Mouse (Mus musculus): ENCODE measurements around the gene Rmi2. TPM values are rescaled to one million over a fixed set of nuclear protein-coding genes. Genes with fewer than 3 reads are reported as not detected.

The Rmi2 gene
- total RNA-seq, 1 experiment from 2014 or later: 1.7 TPM

DNA sequence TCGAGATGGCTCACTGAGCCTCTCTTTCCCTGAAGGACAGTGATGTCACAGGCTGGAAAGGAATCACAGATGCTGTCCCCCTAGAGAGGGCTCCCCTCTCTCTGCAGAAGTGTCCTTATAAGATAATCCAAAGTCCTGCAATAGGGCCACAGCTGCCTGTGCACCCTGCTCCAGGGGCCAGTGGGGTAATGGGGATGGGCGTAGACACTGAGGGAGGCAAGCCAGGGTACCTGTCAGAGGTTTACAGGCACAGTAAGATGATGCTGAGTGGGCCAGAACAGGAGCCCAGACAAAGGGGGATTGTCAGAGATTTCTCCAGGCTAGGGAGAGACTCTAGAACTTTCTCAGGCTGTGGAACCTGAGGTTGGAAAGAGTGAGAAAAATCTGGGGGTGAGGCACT, 32.6 kb downstream of the Rmi2 start:
- DNase-seq: no peak

DNA sequence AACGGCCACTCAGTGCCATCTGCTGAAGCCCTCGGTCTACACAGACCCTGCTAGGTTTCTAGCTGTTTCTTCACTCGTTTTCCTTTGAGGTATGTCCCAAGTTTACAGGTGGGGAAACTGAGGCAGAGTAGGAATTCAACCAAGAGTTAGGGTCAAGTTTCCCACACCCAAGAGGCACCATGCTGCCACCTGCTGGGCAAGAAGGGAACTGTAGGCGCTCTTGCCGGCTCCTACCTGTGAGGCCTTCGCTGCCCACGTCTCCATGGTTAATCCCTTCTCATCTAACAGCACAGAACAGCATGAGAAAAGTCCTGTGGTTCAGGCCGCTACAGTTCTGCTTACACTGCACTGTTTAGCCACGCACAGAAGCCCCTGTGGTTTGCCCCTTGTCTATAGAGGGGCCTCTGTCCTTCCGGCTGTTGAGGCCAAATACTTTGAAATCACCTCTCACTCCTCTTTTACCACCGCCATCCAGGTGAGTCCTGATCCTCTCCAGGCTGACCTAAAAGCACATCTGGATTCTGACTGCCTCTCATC, 33.1 kb downstream of the Rmi2 start:
- DNase-seq: peak; percentile 66

DNA sequence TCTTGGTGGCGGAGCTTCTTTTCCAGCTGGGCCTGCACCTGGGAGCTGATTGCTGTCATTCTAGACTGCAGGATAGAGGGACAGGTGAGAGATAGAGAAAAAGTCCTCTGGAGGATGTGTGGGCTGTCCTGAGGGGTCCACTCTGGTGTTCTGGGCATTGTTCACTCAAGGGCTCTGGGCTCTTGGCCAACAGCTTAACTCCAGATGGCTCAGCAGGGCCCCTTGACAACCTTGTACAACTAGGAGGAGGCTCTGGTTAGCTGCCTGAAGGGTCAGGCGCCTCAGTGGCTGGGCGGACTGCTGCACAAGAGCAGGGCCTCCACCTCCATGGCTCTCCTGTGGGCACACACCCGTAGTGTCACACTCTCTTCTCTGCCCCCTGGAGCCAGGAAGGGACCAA, 36.1 kb downstream of the Rmi2 start:
- no peak for DNase-seq

DNA sequence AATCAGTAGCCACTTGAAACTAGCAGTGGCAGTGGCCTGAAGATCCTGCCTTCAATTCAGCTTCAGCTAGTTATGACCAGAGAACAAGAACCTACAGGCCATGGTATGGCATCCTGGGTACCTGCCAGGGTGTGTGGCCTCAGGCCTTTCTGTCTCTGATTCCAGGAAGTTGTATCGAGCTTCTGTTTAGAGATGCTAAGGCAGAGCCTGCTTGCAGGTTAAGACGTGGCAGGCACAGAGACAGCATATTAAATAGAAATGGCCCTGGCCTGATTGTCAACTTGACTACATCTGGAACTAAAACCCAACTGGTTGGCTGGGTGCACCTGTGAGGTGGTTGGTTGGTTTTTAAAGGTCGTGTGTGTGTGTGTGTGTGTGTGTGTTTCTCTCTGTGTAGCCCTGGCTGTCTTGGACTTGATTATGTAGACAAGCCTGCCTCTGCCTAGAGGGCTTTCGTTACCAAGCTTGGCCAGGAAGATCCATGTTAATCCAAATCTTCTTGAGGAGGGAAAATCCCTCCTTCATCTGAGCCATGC, 38.0 kb downstream of the Rmi2 start:
- no peak for DNase-seq

DNA sequence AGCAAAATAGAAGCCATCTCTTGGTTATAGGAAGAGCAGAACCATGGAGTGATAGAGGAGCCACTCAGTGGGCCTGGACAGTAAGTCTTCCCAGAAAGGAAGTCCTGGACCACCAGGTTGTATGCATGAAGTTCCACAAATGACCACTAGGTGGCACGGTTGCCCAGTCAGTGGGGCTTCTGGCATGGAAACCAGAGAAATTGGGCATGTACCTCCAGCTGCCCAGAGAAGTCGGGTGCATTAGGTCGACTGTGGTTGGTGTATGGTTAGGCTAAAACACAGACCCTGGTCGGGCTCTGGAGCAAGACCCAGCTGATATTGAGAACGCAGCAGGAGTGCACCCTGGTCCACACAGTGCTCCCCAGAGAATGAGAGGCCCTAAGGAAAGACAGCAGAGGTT, 38.8 kb downstream of the Rmi2 start:
- peak; percentile 80 for DNase-seq

DNA sequence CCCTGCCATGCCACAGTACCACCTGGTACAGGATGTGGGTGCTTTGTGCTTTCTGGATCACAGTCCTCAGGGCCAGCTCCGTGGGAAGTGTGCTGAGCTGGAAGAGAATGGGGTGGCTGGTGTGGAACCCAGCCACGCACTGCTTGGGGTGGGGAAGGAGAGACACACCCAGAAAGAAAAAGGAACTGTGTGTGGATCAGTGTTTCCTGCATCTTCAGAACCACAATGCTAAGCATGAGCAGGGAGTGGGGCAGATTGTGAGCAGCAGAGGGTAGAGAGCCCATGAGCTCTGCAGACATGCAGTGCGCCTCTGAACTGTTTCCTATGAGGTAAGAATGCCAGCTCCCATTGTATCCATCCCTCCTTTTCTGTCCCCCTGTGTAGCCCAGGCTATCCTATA, 43.4 kb downstream of the Rmi2 start:
- no peak for DNase-seq

DNA sequence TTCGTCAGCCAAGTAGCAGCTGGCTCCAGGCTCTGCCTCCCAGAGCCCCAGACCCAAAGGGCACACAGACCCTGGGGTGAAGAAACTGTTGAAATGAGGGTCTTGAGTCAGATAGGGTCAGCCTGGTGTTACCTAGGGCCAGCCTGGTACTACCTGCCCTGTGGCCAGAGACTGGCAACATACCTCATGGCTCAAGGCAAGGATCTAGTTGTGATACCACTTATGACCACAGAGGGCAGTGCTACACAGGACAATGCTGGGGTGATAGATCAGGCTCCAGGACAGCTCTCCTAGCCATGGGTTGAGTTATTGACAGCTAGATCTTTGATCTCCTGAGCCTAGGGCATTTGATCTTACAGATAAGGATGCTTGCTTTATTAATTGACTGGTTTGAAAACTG, 44.6 kb downstream of the Rmi2 start:
- DNase-seq: peak; percentile 48

DNA sequence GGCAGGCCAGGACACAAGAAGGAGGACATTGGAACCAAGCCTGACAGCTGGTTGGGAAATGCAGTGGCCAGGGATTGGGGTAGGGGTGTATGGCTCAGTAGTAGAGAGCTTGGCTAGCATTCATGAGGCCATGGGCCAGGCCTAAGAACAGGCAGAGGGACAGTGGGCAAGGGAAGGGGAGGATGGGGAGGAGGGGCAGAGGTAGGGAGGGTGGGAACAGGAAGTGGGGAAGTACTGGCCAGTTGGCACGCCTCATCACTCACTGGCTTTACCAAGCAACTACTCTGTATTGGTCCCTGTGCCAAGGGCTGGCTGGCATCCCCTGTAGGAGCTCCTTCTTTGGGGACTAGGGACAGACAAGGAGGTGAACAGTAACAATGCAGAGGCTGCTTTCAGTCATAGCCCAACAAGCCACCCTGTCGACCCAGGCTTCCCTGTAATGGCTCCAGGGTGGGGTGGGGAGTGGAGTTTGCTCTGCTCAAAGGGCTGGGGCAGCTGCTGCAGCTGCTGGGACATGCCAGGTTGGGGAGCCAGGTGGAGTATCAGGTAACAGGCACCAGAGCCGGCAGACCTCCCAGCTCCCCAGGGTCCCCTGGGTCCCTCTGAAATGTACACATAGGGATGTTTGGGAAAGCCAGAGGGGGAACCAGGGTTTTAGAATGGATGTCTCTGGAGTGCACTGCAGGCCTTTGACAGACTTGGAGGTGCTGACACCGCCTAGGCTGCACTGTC, 46.5 kb downstream of the Rmi2 start:
- DNase-seq: peak; percentile 36

DNA sequence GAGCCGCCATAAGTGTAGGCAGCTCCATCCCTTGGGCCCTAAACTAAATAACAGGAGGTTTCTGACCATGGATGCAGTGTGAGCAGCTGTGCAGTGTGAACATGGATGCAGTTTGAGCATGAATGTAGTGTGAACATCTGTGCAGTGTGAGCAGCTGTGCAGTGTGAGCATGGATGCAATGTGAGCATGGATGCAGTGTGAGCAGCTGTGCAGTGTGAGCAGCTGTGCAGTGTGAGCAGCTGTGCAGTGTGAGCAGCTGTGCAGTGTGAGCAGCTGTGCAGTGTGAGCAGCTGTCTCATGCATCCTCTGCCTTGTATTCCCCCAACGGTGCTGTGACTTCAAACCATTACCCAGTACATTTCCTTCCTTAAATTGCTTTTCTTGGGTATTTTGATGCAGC, 52.6 kb downstream of the Rmi2 start:
- DNase-seq: no peak

DNA sequence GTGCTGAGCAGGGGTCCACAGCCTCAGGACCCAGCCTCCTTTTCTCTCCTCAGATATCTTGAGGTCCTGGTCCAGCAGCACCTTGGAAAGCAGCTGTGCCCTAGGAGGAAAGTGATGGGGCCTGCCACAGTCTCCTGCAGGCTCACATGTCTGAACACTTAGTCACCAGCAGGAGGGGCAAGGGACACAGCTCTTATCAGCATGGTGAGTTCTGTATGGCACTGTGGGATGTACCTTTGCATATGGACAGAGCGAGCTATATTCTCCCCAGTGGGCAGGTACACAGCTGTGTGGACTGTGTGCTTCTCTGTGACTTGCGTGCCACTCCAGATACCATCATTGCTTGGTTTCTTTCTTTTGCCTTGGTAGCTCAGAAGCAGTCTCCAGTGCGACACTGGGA, 55.5 kb downstream of the Rmi2 start:
- DNase-seq: no peak

DNA sequence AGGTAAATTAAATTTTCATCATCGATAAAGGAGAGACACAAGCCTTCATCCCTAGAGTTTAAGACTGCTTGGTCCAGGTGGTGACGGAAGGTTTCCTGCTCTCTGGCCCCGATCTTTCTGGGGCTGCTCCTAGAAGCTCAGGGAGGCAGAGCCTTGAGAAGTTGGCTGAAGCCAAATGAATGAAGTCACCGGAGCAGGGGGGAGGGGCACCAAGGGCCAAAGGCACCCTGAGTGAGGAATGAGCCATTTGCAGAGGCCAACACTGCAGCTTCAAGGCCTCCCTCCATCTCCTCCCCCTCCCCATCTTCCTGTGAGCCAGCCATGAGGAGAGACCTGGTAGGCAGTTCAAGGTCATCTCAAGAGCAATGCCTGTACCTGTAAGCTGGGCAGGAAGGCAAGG, 58.3 kb downstream of the Rmi2 start:
- DNase-seq: peak; percentile 73

DNA sequence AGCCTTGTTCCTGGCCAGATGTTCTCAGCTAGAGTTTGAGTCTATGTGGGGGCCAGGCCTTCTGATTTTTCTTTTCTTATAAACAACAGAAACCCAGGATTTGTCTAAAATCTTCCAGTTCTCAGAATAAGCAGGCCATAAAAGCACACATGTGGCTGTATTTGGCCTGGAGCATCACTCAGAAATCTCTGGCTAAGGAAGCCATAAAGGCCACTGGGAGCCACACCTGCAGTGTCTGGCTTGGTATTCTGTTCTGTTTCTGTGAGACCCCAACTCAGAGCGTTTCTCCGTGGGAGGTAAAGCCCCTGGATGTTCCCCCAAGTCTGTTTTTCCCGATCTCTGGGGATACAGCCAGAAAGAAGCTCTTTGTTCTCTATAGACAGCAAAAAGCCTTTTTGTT, 61.0 kb downstream of the Rmi2 start:
- no peak for DNase-seq

DNA sequence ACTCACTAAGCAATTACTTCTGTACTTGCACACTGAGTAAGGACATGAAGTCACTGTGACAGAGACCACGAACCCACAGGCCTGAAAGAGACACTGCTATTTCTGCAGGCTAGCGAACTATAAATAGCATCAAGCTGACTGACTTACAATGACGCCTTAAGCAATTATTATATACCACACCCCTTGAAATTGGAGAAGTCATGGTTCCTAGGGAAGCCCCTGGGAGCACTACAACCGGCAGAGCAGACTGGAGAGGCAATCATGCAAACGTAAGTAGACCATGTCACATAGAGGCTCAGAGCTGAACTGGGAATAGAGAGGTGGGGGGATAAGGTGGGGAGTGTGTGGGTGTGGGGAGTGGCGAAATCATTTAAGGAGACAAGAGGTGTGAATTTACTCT, 62.5 kb downstream of the Rmi2 start:
- DNase-seq: no peak

DNA sequence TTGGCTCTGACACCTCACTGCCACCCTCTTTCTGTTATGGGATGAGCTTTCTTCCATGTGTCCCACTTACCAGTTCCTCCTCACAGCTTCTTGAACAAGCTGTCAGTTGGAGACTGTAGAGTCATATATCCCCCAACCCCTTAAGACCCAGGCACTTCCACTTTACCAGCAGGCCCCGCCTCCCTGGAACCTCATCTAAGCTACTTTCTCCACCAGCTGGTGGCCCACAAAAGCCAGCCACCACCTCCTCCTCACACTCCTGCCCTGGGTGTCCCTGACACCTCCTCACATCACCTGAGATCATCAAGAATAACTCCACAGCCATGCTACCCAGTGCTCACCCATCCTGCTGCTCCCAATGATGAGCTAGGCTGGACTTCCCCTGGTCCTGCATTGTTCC, 65.9 kb downstream of the Rmi2 start:
- no peak for DNase-seq

DNA sequence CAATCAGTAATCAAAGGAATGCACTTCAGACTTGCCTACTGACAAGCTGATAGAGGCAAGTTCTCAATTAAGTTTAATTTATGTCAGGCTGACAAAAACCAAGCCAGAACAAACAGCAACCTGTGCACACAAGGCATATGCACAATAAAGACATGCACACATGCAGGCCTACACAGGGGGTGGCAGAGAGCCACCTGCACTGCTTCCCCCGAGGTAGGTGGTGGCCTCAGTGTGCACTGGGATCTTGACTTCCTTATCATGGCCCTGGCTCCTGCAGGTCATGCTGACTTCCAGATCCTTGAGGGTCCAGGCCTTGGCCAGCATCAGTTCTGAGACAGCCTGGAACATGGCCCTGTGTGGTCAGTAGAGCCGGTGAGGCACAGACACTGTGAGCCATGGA, 67.1 kb downstream of the Rmi2 start:
- no peak for DNase-seq

DNA sequence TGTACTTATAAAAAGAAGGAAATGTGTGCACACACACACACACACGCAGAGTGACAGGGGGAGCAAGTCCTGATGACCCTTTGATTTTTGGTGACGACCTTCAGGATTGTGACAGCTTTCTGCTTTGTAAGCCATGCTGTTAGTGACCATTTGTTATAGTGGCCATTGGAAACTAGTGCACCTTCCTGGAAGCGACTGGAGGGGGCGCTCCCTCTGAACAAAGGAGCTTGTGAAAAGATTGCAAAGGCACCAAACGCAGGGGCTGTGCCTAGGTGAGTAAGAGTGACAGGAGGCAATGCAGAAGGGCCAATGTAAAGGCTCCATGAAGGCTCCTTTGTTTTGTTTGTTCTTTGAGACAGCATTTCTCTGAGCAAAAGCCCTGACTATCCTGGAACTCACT, 68.0 kb downstream of the Rmi2 start:
- no peak for DNase-seq

DNA sequence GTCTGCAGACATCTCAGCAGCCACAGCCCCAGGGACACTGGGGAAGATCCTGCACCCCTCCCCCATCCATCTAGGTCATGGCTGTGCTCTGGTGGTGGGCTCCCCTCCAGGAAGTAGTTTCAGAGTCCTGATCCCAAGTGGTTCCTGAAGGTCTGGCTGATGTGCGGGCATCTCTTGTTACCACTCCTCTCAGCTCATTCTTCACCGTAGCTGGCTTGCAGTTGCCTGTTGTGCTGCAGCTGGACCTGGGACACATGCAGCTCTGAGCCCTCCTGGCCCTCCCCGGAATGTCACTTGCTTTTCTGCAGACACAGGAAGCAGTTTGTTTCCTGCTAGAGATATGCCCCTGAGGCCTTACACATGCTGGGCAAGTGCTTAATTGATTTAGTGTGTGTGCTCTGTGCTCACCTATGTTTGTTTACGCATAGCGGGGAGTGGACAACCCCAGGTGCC, 70.8 kb downstream of the Rmi2 start:
- no peak for DNase-seq

DNA sequence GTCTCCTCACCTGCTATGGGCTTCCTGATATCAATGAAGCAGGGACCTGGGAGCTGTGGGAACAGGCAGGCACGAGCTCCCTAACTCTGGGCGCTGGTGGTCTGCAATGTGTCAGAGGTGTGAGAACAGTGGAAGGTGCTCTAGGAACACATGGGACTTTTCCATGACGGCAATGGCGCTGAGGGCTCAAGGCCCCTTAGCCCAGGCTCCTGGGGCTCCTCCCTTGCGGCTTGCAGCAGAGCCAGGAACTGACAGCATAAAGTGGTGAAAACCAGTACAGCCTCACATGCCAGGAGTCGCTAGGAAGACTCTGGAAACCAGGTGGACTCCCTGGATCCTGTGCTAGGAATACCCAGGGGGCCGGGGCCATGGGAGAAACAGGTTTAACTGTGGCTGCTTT, 75.7 kb downstream of the Rmi2 start:
- peak; percentile 28 for DNase-seq

DNA sequence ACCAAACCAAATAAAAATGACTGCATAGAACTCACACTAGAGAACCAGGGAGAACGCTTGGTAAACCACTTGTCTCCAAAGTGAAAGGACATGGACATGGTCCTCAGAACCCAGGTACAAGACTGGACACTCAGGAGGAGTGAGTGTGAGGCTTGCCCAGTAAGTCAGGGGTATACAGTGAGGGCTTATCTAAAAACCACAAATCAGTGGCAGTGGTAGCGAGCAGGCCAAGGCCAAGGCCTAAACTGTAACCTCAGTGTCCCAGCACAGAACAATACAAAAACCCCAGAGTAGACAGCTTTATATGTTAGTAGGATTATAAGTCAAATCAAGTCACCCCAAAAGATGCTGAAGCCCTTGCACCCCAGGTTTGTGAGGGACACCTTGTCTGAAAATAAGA, 76.2 kb downstream of the Rmi2 start:
- DNase-seq: no peak

DNA sequence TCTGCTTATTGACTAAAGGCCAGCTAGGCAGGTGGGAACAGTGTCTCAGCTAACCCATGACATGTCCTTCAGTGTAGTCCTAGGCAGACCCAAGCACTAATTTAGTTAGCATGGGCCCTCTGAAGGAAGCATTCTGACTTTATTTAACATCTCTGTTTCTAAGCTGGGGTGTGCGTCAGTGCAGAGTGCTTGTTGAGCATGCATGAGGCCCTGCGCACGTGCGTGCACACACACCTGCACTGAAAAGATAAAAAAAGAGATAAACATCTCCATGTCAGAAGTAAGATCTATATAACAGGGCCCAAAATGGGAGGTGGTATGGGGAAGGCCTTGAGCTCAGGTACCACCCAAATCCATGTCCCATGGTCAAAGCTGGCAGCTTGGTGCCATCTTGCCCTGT, 80.2 kb downstream of the Rmi2 start:
- no peak for DNase-seq

DNA sequence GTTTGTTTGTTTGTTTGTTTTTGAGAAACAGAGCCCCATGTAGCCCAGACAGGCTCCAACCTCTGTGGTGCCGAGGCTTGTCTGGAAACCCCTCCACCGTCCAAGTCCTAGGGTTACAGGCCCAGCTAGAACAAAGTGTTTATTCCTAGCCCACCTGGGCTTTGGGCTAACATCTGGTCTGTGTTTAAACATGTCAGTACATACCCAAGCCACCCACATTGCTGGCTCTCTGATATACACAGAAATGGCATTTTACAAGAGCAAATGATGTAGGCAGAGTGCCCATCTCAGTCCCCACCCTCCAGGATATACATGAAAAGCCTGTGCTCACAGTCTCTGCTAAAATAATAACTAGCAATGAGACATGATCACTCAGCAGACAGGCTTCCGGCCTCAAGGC, 81.4 kb downstream of the Rmi2 start:
- DNase-seq: no peak

DNA sequence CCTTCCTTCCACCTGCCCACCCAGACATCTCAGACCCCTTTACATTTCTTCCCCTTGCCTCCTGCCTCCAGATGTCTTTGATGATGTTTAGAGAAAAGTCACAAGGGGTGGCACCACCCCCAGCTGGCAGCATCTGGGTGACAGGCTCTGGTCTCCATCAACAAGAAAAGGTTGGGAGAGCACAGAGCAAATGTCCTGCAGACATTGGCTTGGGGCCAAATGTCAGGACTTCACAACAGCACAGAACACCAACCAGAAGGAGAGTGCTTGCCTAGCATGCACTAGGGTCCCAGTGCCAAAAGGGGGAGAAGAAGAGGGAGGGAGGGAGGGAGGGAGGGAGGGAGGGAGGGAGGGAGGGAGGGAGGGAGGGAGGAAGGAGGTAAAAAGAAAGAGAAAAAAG, 85.0 kb downstream of the Rmi2 start:
- no peak for DNase-seq

DNA sequence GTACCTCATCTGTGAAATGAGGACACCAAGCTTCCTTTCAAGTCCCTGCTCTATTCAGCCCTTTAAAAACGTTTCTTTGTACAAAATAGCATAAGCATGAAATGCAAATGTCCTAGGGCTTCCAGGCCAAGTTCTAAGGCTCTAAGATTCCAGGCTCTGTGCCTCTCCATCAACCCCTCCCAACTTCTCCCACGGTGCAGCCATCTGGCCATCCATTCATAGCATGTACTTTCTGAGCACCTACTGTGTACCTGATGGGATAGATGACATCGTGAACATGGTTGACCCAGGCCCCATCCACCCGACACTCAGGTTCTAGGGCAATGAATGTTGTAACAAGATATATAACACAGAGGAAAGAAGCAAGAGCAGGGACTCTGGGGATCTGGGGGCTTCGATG, 88.7 kb downstream of the Rmi2 start:
- no peak for DNase-seq

DNA sequence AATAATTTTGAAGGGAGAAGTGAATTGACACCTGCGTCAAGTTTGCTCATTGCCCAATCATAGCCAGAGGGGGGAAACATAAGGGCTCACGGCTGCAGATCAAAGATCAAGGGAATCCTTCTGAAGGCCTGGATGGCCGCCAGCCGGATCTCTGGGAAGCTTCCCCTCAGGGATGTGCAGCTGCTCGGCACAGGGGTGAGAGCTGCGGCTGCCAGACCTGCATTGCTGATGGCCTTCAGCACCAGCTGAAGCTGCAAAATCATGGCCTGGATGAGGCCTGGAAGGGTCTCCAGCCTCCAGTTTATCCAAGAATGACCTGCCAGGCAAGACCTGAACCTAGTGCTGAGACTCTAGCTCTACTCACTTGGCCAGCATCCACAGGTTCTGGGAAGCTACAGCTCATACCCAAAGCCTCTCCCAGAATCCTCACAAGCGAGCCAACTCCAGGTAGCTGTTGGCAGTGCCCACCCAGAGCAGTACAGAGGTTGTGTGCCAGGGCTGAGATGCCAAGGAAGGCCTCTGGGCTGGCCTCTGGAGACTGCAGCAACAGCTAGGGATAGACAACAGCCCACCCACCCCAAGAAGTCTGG, 90.8 kb downstream of the Rmi2 start:
- DNase-seq: peak; percentile 74
